Mouse (Mus musculus) testis, adult 2 months (tissue): ENCODE data around the gene Rhov. TPM values are rescaled to one million over a fixed set of nuclear protein-coding genes. Genes with fewer than 3 reads are reported as not detected.

Source experiments
- H3K27ac ChIP-seq: fragments of 200-500 bp; 2 replicates; pipeline ENCODE4 v1.5.1; 2012; ENCODE audit warnings: low read depth, low read length; ENCODE audit not compliant: control insufficient read depth, insufficient read depth
- H3K27me3 ChIP-seq: fragments of 200-500 bp; 2 replicates; pipeline ENCODE4 v1.6.1; 2012; ENCODE audit warnings: mild to moderate bottlenecking, low read length, moderate library complexity; ENCODE audit not compliant: control insufficient read depth, insufficient read depth
- H3K36me3 ChIP-seq: fragments of 200-500 bp; 2 replicates; pipeline ENCODE4 v1.6.1; 2012; ENCODE audit warnings: mild to moderate bottlenecking, low read length; ENCODE audit not compliant: control insufficient read depth, insufficient read depth
- H3K4me1 ChIP-seq: fragments of 200-500 bp; 2 replicates; pipeline ENCODE4 v1.6.1; 2012; ENCODE audit warnings: low read length; ENCODE audit not compliant: control insufficient read depth, insufficient read depth
- H3K4me3 ChIP-seq: fragments of 200-500 bp; 2 replicates; pipeline ENCODE4 v1.5.1; 2012; ENCODE audit warnings: low read depth, mild to moderate bottlenecking, low read length, moderate library complexity, mixed read lengths; ENCODE audit not compliant: control insufficient read depth
- CTCF ChIP-seq: fragments of 200-500 bp; IDR thresholded peaks from 2 replicates; pipeline ENCODE4 v1.5.1; 2012; ENCODE audit warnings: low read depth, mild to moderate bottlenecking, inconsistent platforms, low read length, moderate library complexity; ENCODE audit not compliant: control insufficient read depth, insufficient read depth, insufficient replicate concordance
- POLR2A ChIP-seq: fragments of 200-500 bp; IDR thresholded peaks from 2 replicates; pipeline ENCODE4 v1.6.1; 2012; ENCODE audit warnings: low read depth, mild to moderate bottlenecking, inconsistent platforms, low read length, moderate library complexity; ENCODE audit not compliant: control insufficient read depth
- polyA plus RNA-seq: library from polyadenylated mRNA; depleted of rRNA; stranded (reverse); fragments of >200 nt; gene quantifications from 2 replicates; pipeline ENCODE4 v1.2.3, GENCODE M21; 2012; rRNA removed

Gene Rhov
- polyA plus RNA-seq = 11.8 and 11.9 TPM in 2 replicates

DNA sequence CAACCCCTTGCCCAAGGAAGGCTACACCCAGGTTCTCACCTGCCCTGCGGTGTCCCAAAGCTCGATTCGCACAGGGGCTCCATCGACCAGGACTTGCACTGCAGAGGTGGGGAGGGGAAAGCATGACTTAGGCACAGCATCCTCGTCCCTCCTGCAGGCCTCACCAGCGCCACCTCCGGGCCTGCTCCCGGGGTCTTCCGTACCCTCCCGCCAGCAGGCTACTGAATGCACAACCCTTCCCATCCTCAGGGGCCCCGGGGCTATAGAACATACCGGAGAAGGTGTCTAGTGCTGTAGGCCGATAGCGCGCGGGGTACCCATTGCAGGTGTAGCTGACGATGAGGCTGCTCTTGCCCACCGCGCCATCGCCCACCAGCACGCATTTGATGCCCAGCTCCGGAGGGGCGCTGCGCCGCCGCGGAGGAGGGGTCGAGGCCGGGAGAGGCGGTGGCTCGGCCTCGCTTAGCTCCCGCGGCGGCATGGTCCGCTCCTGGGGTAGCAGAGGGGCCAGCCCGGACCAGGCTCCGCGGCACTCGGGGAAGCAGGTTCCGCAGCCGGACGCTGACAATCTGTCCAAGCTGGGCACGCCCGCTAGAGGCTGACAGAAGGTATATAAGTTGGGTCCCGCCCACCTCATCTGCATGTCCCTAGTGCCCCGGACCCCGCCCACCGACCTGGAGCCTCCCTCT is at the start of gene Rhov:
Gene Rhov (minus strand): TSS at position 630 of the 689 bp plus-strand sequence.
- H3K27me3 ChIP-seq = no peaks in the 10 kb centered on the region
- TF ChIP-seq CTCF = no peak
- TF ChIP-seq POLR2A = no peak
- H3K4me1 ChIP-seq = peaks cover 10% of the 10 kb centered on the region
- no peak within 1 kb of the TSS for H3K27ac ChIP-seq
- peak within 1 kb of the TSS; percentile 51 for H3K4me3 ChIP-seq
- H3K36me3 ChIP-seq = no peaks in the 10 kb centered on the region

DNA sequence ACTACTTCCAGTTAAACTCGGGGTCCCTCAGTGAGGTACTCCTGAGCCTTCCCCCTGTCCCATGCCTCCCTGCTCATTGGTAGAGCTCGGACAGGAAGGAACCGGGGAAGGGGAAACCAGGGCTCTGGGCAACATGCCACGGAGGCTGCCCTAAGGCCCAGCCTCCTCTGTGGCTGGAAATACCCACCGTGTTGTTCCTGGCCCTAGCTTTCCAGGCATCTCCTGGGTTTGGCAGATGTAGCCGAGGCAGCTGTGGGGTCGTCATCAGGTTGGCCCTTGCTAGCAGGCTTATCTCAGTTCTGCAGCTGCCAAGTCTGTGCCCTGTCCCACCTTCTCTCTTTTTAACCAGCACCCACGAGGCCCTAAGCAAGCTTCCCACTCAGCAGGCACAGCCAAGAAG is 49.5 kb upstream of the Rhov start:
- H3K27me3 ChIP-seq = no peaks in the 10 kb centered on the region
- no peaks in the 10 kb centered on the region for H3K36me3 ChIP-seq
- H3K4me1 ChIP-seq = peaks cover 28% of the 10 kb centered on the region
- no peak overlapping the region for H3K27ac ChIP-seq
- TF ChIP-seq CTCF (no peak), POLR2A (no peak)
- no peak overlapping the region for H3K4me3 ChIP-seq

DNA sequence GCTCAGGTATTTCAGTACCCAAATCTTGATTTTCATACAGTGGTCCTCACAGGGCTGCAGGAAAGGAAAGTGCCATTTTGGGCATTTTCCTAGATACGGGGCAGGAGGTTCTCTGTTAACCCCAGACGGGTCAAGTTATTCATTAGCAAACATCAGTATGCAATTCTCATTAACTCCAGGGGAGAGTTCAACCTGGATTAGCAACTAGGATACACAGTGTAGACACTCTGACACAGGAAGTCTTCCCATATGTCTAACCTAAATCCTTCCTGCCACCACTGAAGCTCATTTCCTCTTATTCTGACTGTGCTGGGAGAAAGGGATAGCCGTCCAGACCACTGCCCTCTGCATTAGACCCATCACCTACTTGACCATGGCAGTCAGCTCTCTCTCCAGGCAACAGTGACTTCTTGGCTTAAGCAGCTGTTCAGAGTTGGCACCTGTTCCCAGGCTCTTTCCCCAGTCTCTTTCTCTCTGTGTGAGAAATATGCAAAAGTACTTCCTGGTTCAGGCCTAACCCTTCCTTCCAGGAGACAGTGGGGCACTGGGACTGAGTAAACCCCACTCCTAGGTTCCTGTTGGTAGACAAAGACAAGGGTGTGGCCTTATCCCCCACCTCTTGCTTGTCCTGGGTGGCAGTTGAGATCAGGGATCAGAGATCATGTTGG is 47.1 kb upstream of the Rhov start:
- TF ChIP-seq CTCF = no peak
- TF ChIP-seq POLR2A = no peak
- Histone ChIP-seq H3K36me3 (no peaks in the 10 kb centered on the region), H3K27ac (no peak overlapping the region), H3K4me3 (no peak overlapping the region), H3K4me1 (peaks cover 13% of the 10 kb centered on the region), H3K27me3 (no peaks in the 10 kb centered on the region)

GRCm38 (mm10) chr2:119314742-119315310 is 43.8 kb upstream of the Rhov start:
- Histone ChIP-seq H3K27me3 (no peaks in the 10 kb centered on the region), H3K4me3 (no peak overlapping the region), H3K36me3 (no peaks in the 10 kb centered on the region), H3K4me1 (no peaks in the 10 kb centered on the region), H3K27ac (no peak overlapping the region)
- TF ChIP-seq CTCF (no peak), POLR2A (no peak)

- Histone ChIP-seq H3K27me3 (no peaks in the 10 kb centered on the region), H3K4me1 (no peaks in the 10 kb centered on the region), H3K36me3 (no peaks in the 10 kb centered on the region), H3K4me3 (no peak overlapping the region), H3K27ac (no peak overlapping the region)
- no peak for TF ChIP-seq CTCF
- TF ChIP-seq POLR2A = no peak
Measured at GRCm38 (mm10) chr2:119313780-119314479, 42.9 kb upstream of the Rhov start.

GRCm38 (mm10) chr2:119312380-119312958 is 41.4 kb upstream of the Rhov start:
- Histone ChIP-seq H3K36me3 (no peaks in the 10 kb centered on the region), H3K4me3 (no peak overlapping the region), H3K27ac (no peak overlapping the region), H3K4me1 (no peaks in the 10 kb centered on the region), H3K27me3 (no peaks in the 10 kb centered on the region)
- TF ChIP-seq POLR2A (no peak), CTCF (no peak)
